Mouse (Mus musculus) yolk sac, embryonic 10.5 days (tissue): ENCODE measurements around the gene Ell3.

Experiments used
- DNase-seq: peaks from one replicate; pipeline ENCODE4 v3.0.0-alpha.2; 2017; ENCODE audit warnings: low spot score

The Ell3 gene

DNA sequence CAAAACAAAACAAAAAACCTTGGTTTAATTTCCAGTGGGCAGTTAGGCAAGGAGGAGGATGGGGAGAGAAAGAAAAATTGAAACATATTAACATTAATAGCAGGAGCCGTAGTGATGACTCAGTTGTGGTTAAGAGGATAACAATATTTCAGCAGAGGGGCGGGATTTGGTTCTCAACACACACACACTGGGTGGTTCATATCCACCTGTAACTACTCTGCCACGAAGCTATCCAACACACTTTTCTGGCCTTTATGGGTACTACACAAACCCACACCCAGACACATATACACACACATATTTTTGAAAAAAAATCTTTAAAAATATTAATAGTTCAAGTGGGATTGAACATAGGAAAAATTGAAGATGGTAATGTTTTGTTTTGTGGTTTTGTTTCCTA, 2.9 kb upstream of the Ell3 start:
- DNase-seq: no peak

GRCm38 (mm10) chr2:121446506-121446905, 2.4 kb upstream of the Ell3 start:
- no peak for DNase-seq

DNA sequence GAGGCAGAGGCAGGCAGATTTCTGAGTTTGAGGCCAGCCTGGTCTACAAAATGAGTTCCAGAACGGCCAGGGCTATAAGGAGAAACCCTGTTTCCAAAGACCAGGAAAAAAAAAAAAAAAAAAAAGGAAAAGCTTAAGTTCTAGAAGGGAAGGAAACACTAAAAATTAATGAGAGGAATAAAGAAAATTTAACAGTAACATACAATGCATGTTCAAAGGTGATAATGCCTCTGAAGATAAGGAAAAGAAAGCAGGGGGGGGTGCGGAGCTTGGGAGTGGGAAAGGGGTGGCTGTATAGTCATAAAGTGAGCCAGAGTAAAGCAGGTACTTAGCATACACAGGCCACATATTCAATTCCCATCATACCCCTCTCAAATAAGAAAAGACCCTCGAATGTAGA, 1.0 kb upstream of the Ell3 start:
- no peak for DNase-seq

DNA sequence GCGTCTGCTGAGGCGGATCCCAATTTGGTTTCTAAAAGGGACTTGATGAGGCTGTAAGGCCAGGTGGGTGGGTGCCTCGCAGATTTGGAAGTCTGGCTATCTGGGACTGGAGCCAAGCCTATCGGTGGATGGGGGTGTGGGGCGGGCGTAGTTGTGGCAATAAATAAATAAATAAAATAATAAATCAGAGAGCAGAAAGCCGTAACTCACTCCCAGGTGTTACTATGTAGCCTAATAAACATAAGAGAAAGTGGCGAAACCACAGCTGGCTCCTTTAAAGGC, 1.1 kb downstream of the Ell3 start:
- no peak for DNase-seq

GRCm38 (mm10) chr2:121442259-121443067, 1.6 kb downstream of the Ell3 start:
- peak; percentile 88 for DNase-seq

DNA sequence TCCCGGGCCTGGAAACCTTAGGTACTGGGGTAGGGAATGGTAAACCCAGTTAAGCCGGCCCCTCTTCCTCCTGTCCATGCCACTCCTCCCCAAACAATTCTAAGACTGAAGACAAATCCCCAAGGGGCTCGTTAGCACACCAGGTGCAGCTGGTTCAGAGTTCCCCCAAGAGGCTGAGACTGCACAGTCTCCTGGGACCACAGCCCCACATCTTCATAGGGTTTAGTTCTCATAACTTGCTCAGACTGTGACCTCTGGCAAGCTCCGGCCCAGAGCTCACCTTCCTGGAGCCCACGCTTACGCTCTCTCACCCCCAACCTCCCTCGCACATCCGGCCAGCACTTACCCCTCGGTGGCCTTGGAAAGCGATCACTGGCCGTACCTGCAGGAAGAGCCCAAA, 2.3 kb downstream of the Ell3 start:
- no peak for DNase-seq

GRCm38 (mm10) chr2:121440834-121441605, 3.1 kb downstream of the Ell3 start:
- DNase-seq: no peak

DNA sequence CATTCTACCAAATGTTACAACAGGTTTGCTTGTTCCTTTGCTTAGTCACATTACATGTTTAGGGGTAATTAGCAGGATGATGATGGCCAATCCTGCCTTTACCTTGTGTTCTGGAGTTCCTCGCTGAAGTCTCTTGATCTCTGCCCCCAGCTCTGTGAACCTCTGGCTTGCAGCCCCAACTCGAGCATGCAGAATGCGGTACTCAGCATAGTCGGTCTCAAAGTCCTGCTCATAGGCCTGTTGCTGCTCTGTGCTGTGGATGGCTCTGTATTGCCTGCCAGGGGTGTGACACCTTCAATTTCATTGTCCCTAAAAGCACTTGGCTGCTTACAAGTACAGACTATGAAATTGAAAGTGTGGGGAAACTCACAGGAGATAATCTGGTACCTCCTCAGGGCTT, 4.3 kb downstream of the Ell3 start:
- peak; percentile 54 for DNase-seq

- DNase-seq: no peak
Observed at GRCm38 (mm10) chr2:121434854-121435253, 9.2 kb downstream of the Ell3 start.

GRCm38 (mm10) chr2:121425890-121426289, 18.2 kb downstream of the Ell3 start:
- no peak for DNase-seq

DNA sequence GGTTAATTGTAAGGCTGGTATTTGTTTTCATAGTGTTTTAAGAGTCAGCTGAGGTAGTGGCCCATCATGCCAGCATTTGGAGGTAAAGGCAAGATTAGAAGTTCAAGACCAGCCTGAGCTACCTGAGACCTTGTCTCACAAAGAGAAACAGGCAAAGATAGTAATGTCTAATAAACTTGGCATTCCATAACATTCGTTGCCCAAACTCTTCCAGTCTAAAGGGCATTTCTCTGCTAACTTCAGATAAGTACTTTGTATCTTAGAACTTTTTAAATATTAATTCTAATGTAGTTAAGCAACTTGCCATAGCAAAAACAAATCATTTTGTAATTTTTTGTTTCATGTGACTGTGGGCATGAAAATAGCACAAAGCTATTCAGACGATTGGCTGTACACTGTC, 20.9 kb downstream of the Ell3 start:
- no peak for DNase-seq

- DNase-seq: no peak
Observed at GRCm38 (mm10) chr2:121418476-121418875, 25.6 kb downstream of the Ell3 start.

DNA sequence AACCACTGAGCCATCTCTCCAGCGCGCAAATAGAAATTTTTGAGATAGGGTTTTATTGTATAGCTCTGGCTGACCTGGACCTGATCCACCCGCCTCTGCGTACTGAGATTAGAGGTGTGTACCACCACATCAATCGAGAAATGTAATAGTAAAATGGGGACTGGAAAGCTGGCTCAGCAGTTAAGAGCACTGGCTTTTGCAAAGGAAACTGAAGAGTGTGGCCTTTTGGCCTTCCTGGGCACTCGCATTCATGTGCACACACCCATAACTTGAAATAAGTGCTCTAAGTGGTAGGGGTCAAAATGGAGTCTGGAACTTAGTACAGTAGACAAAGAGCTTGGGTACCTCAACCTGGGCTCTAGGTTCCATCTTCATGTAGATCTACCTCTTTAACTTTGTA, 27.7 kb downstream of the Ell3 start:
- DNase-seq: no peak

- no peak for DNase-seq
Observed at GRCm38 (mm10) chr2:121415591-121415990, 28.5 kb downstream of the Ell3 start.

DNA sequence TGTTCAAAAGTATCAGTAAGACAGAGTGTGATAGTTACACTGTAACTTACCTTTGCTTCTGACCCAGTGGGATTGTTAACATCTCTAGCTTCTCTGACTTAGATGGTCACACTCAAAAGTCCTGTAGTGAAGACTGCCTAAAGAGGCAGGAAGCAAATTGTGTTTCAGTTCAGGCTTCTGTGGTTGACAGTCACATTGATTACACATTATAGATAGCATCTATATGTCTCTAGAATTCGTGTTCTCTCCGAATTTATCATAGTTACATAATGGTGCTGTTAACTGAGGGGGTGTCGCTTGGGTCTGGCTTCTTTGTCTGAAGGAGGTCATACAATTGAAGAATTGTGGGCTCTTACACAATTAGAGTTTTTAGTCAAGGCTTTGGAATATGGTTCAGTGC, 29.0 kb downstream of the Ell3 start:
- DNase-seq: no peak

DNA sequence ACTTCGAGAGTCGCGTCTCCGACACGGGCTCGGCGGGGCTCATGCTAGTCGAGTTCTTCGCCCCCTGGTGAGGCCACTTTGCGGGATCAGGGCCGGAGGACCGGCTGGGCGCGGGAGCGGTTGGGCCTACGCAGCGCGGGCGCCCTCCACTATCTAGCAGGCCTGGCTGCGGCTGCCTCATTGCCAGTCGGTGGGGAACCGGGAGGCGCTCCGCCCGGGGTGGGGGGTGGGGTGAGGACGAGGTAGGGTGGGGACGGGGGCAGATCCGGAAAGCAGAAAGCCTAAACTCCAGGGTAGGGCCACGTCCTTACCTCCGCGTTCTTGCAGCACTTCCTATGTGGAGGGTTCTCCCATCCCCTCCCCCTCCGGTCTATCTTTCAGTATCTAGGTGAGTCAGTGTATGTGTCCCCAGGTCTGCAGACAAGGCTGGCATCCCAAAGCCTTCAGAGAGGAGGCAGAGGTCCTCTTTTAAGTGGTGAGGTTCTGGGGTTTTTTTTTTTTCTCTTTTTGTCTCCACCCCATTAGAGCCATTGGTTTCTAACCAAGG, 29.9 kb downstream of the Ell3 start:
- peak; percentile 75 for DNase-seq

- DNase-seq: peak; percentile 98
Observed at GRCm38 (mm10) chr2:121413387-121414042, 30.6 kb downstream of the Ell3 start, which contains the start of the genes Pdia3 and Catsper2. Gene Pdia3 (plus strand): TSS chr2:121413775. Gene Catsper2 (minus strand): TSS chr2:121413792.

- DNase-seq: no peak
Observed at GRCm38 (mm10) chr2:121412843-121413386, 31.2 kb downstream of the Ell3 start.

DNA sequence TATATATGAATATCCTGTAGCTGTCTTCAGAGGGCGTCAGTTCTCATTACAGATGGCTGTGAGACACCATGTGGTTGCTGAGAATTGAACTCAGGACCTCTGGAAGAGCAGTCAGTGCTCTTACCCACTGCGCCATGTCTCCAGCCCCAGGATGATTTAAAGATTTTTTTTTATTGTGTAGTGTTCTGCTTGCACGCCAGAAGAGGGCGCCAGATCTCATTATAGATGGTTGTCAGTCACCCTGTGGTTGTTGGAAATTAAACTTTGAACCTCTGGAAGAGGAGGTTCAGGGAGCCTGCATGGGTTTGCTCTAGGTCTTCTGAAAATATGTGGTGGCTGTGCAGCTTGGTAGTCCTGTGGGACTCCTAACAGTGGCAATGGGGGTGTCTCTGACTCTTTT, 35.9 kb downstream of the Ell3 start:
- peak; percentile 13 for DNase-seq

- no peak for DNase-seq
Observed at GRCm38 (mm10) chr2:121403296-121403695, 40.8 kb downstream of the Ell3 start.

- DNase-seq: peak; percentile 42
Observed at GRCm38 (mm10) chr2:121396624-121397023, 47.5 kb downstream of the Ell3 start.
